Mouse (Mus musculus) MEL (cell line): ENCODE data around the gene Gm48551.

ENCODE experiments used
- CHD1 ChIP-seq: IDR thresholded peaks from 2 replicates; pipeline ENCODE4 v1.6.1; 2012; ENCODE audit warnings: low read depth, mild to moderate bottlenecking, inconsistent platforms, low read length, improper control_type of control experiment
- CHD2 ChIP-seq: IDR thresholded peaks from 2 replicates; pipeline ENCODE4 v1.6.1; 2011; ENCODE audit warnings: low read length, improper control_type of control experiment
- CTCF ChIP-seq, 3 experiments: IDR thresholded peaks in 2 of 3; conservative IDR thresholded peaks in 1 of 3; 2 replicates each; pipeline ENCODE4 v1.5.1; 2011 to 2012; ENCODE audit warnings: low read length in 3 of 3, low read depth in 2 of 3, mild to moderate bottlenecking in 2 of 3, improper control_type of control experiment in 1 of 3, inconsistent platforms in 1 of 3, mixed read lengths in 1 of 3, moderate library complexity in 1 of 3; ENCODE audit not compliant: control insufficient read depth in 1 of 3, insufficient read depth in 1 of 3, poor library complexity in 1 of 3, severe bottlenecking in 1 of 3
- EP300 ChIP-seq, 2 experiments: IDR thresholded peaks; 2 replicates each; pipeline ENCODE4 v1.6.1; 2011; ENCODE audit warnings: improper control_type of control experiment in 2 of 2, low read length in 2 of 2, low read depth in 1 of 2, mild to moderate bottlenecking in 1 of 2
- HCFC1 ChIP-seq: IDR thresholded peaks from 2 replicates; pipeline ENCODE4 v1.6.1; 2012; ENCODE audit warnings: low read depth, mild to moderate bottlenecking, inconsistent platforms, low read length, improper control_type of control experiment, moderate library complexity
- POLR2A ChIP-seq, 2 experiments: IDR thresholded peaks; 2 replicates each; pipeline ENCODE4 v1.6.1; 2011 to 2012; ENCODE audit warnings: low read length in 2 of 2, mild to moderate bottlenecking in 2 of 2, control low read depth in 1 of 2, improper control_type of control experiment in 1 of 2, low read depth in 1 of 2, moderate library complexity in 1 of 2; ENCODE audit not compliant: control insufficient read depth in 1 of 2, insufficient read depth in 1 of 2, poor library complexity in 1 of 2
- RAD21 ChIP-seq: IDR thresholded peaks from 2 replicates; pipeline ENCODE4 v1.6.1; 2011; ENCODE audit warnings: mild to moderate bottlenecking, low read depth, low read length, improper control_type of control experiment
- TAL1 ChIP-seq: IDR thresholded peaks from 2 replicates; pipeline ENCODE4 v1.6.1; 2012; ENCODE audit warnings: mild to moderate bottlenecking, inconsistent platforms, low read length, moderate library complexity, mixed read lengths
- USF1 ChIP-seq: IDR thresholded peaks from 2 replicates; pipeline ENCODE4 v1.6.1; 2014; ENCODE audit warnings: low read depth, mild to moderate bottlenecking, inconsistent platforms, low read length, improper control_type of control experiment, moderate library complexity
- ZNF384 ChIP-seq: IDR thresholded peaks from 2 replicates; pipeline ENCODE4 v1.6.1; 2012; ENCODE audit warnings: low read depth, mild to moderate bottlenecking, inconsistent platforms, low read length, improper control_type of control experiment

DNA sequence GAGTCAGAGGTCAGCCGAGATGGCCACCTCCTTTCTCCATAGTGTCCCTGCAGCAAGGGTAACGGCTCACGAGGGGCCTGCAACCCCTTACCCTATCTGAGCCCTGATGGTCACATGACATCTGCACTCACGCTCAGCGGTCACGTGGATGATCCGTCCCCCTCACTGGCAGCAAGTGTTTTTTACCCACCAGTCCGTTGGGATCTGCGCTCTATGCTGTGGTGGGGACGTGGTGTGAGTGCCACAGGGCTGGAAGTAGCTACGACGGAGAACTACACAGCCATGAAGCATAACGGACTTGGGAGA lies 24.1 kb downstream of the Gm48551 start:
- TF ChIP-seq TAL1 (no peak), HCFC1 (no peak), RAD21 (no peak), CHD2 (no peak), CTCF (IDR thresholded peaks at IDR 0.05 in 2 of 3, conservative IDR thresholded peaks at IDR 0.05 in 1 of 3; ENCODE audit: control insufficient read depth in 1 of 3, insufficient read depth in 1 of 3, low read depth in 2 of 3, low read length in 3 of 3, poor library complexity in 1 of 3, severe bottlenecking in 1 of 3) (no peak), EP300 (IDR thresholded peaks at IDR 0.05; ENCODE audit: low read depth in 1 of 2, low read length in 2 of 2) (no peak), ZNF384 (no peak), POLR2A (IDR thresholded peaks at IDR 0.05; ENCODE audit: control insufficient read depth in 1 of 2, insufficient read depth in 1 of 2, low read depth in 1 of 2, low read length in 2 of 2, poor library complexity in 1 of 2) (no peak), USF1 (0 out of 2 replicates have a peak, but pooled peaks have one; percentile 14), CHD1 (no peak)
